In genomic region chr6:17635615-17636284, GRCm38 (mm10) we compare ENCODE assay signal across 7 mouse cellular contexts. TPM values are rescaled to one million over a fixed set of nuclear protein-coding genes. Genes with fewer than 3 reads are reported as not detected.
A peak's percentile ranks its signal among the peaks of the same experiment; 100 is the strongest.
DNase-seq lines count a peak whose midpoint lies in the region; ATAC-seq and TF ChIP-seq lines count a peak whose summit lies in the region.

Gene Capza2 (plus strand): TSS chr6:17636234.

- no peaks in the 10 kb centered on the region for H3K9me3 ChIP-seq in ES-E14 (ENCODE audit: control insufficient read depth, insufficient read depth, low read depth, low read length)
- H3K9me3 ChIP-seq in hindbrain, embryonic 16.5 days (ENCODE audit: control insufficient read depth, low read length), result no peaks in the 10 kb centered on the region
- H3K9me3 ChIP-seq in liver, embryonic 12.5 days (replicated peaks), result no peaks in the 10 kb centered on the region
- H3K9me3 ChIP-seq in neural tube, embryonic 14.5 days (ENCODE audit: control insufficient read depth, low read length), result no peaks in the 10 kb centered on the region

- H3K4me1 ChIP-seq in ES-E14 (ENCODE audit: control insufficient read depth in 2 of 2, insufficient read depth in 2 of 2, low read length in 2 of 2, poor library complexity in 1 of 2), result peaks cover 1 to 7% of the 10 kb centered on the region in 2 experiments; a peak in 1 of 4 replicates
- H3K4me1 ChIP-seq in hindbrain, embryonic 16.5 days (ENCODE audit: control insufficient read depth, insufficient read depth, low read depth, low read length), result peaks cover 10% of the 10 kb centered on the region
- peaks cover 40% of the 10 kb centered on the region for H3K4me1 ChIP-seq in liver, embryonic 12.5 days
- H3K4me1 ChIP-seq in neural tube, embryonic 14.5 days (ENCODE audit: control insufficient read depth, insufficient read depth, low read length), result peaks cover 8% of the 10 kb centered on the region; the same call in 1 of the 2 replicates

- H3K4me3 ChIP-seq in ES-E14 (ENCODE audit: insufficient read depth in 1 of 2, low read depth in 1 of 2, low read length in 2 of 2, poor library complexity in 1 of 2, severe bottlenecking in 1 of 2), result peak within 1 kb of the TSS; percentile 89 to 93
- H3K4me3 ChIP-seq in hindbrain, embryonic 16.5 days (ENCODE audit: low read length), result peak within 1 kb of the TSS; percentile 61
- H3K4me3 ChIP-seq in liver, embryonic 12.5 days, result peak within 1 kb of the TSS; percentile 98
- peak within 1 kb of the TSS; percentile 87 for H3K4me3 ChIP-seq in neural tube, embryonic 14.5 days (ENCODE audit: low read depth, low read length)

- H3K27ac ChIP-seq in ES-E14 (ENCODE audit: insufficient read depth, low read depth, low read length, poor library complexity, severe bottlenecking), result peak within 1 kb of the TSS; percentile 80; the same call in 1 of the 2 replicates
- H3K27ac ChIP-seq in hindbrain, embryonic 16.5 days (ENCODE audit: low read depth, low read length), result peak within 1 kb of the TSS; percentile 93
- H3K27ac ChIP-seq in liver, embryonic 12.5 days, result peak within 1 kb of the TSS; percentile 94
- peak within 1 kb of the TSS; percentile 96 for H3K27ac ChIP-seq in neural tube, embryonic 14.5 days (ENCODE audit: low read depth, low read length)

- DNase-seq in ES-E14 (ENCODE audit: low read depth, low spot score), result no peak
- no peak for DNase-seq in adrenal gland, postnatal 25 days
- no peak for DNase-seq in gastrocnemius, postnatal 10 days
- DNase-seq in embryo, embryonic 9.5 days (ENCODE audit: extremely low spot score), result no peak

- peak within 1 kb of the TSS; percentile 57 for H3K4me2 ChIP-seq in hindbrain, embryonic 16.5 days (ENCODE audit: low read length)
- H3K4me2 ChIP-seq in liver, embryonic 12.5 days, result peak within 1 kb of the TSS; percentile 84
- H3K4me2 ChIP-seq in neural tube, embryonic 14.5 days (ENCODE audit: low read depth, low read length), result peak within 1 kb of the TSS; percentile 42

- 75% methylated on average over 7 of the region's 7 CpGs for WGBS in hindbrain, embryonic 16.5 days
- WGBS in liver, embryonic 12.5 days (ENCODE audit: insufficient replicate concordance), result 17% methylated on average over 7 of the region's 7 CpGs
- WGBS in neural tube, embryonic 14.5 days, result 83% methylated on average over 7 of the region's 7 CpGs

- H3K27me3 ChIP-seq in hindbrain, embryonic 16.5 days (replicated peaks; ENCODE audit: control insufficient read depth, insufficient read depth, low read length), result no peaks in the 10 kb centered on the region
- H3K27me3 ChIP-seq in liver, embryonic 12.5 days (replicated peaks), result no peaks in the 10 kb centered on the region
- H3K27me3 ChIP-seq in neural tube, embryonic 14.5 days (ENCODE audit: control insufficient read depth, insufficient read depth, low read length), result no peaks in the 10 kb centered on the region

- no peaks in the 10 kb centered on the region for H3K36me3 ChIP-seq in ES-E14 (ENCODE audit: control insufficient read depth, insufficient read depth, low read length, poor library complexity, severe bottlenecking)
- H3K36me3 ChIP-seq in hindbrain, embryonic 16.5 days (ENCODE audit: control insufficient read depth, insufficient read depth, low read length), result no peaks in the 10 kb centered on the region
- H3K36me3 ChIP-seq in liver, embryonic 12.5 days, result peaks cover 2% of the 10 kb centered on the region
- no peaks in the 10 kb centered on the region for H3K36me3 ChIP-seq in neural tube, embryonic 14.5 days (ENCODE audit: control insufficient read depth, insufficient read depth, low read length)

- in situ Hi-C loops in ES-E14 (cut with MboI; ENCODE audit: low sequenced_read_pairs in 2 of 2, unreplicated experiment in 2 of 2), result no loop called here

- peak within 1 kb of the TSS; percentile 83 for H3K9ac ChIP-seq in ES-E14 (ENCODE audit: insufficient read depth, low read depth, low read length, poor library complexity, severe bottlenecking)
- H3K9ac ChIP-seq in hindbrain, embryonic 16.5 days (ENCODE audit: low read depth, low read length), result peak within 1 kb of the TSS; percentile 86
- peak within 1 kb of the TSS; percentile 98 for H3K9ac ChIP-seq in liver, embryonic 12.5 days
- peak within 1 kb of the TSS; percentile 95 for H3K9ac ChIP-seq in neural tube, embryonic 14.5 days (replicated peaks; ENCODE audit: low read depth, low read length)

- ATAC-seq in hindbrain, embryonic 16.5 days, result no peak
- no peak for ATAC-seq in liver, embryonic 12.5 days
- no peak for ATAC-seq in neural tube, embryonic 14.5 days (ENCODE audit: low read depth)

TF ChIP-seq in ES-E14, 5 proteins besides CTCF, POLR2A, EP300 and RAD21:
- no peak for TF ChIP-seq CHD2 (IDR thresholded peaks at IDR 0.05; ENCODE audit: low read depth, low read length)
- no peak for TF ChIP-seq ZC3H11A (IDR thresholded peaks at IDR 0.05; ENCODE audit: borderline replicate concordance, low read depth, low read length)
- TF ChIP-seq HCFC1 (IDR thresholded peaks at IDR 0.05; ENCODE audit: borderline replicate concordance, insufficient read depth, low read length), result no peak
- TF ChIP-seq MAFK (IDR thresholded peaks at IDR 0.05; ENCODE audit: insufficient read depth, low read depth, low read length), result no peak
- no peak for TF ChIP-seq ZNF384 (IDR thresholded peaks at IDR 0.05; ENCODE audit: low read depth, low read length)

RNA-seq across cellular contexts. Expression of gene Capza2, which starts in this region (rescaled TPM):
- total RNA-seq in ES-E14 (2012; rRNA removed), result 44.6 and 73.4 TPM in 2 replicates
- 156 and 163 TPM in 2 replicates for total RNA-seq in adrenal gland, postnatal 25 days (2021)
- total RNA-seq in gastrocnemius, postnatal 10 days (2021), result 100 to 1,000 TPM; 283 to 307 TPM
- 254 and 258 TPM in 2 replicates for polyA plus RNA-seq in hindbrain, embryonic 16.5 days (2015; fragmentation: Nextera tagmentation; extraction: Ambion mirVana)
- 103 TPM in 2 replicates for polyA plus RNA-seq in liver, embryonic 12.5 days (2016; fragmentation: Nextera tagmentation; extraction: Ambion mirVana)
- polyA plus RNA-seq in neural tube, embryonic 14.5 days (2014; fragmentation: Nextera tagmentation; extraction: Ambion mirVana), result 287 and 292 TPM in 2 replicates
